Mouse (Mus musculus) bone marrow macrophage, adult 2 months (primary cell): Measurements from ENCODE around the gene Spef1.

Experiments used
- CTCF ChIP-seq: IDR thresholded peaks from 2 replicates; pipeline ENCODE4 v1.5.1; 2012; ENCODE audit warnings: low read depth, mild to moderate bottlenecking, low read length, moderate library complexity
- POLR2A ChIP-seq: IDR thresholded peaks from 2 replicates; pipeline ENCODE4 v1.6.1; 2012; ENCODE audit warnings: mild to moderate bottlenecking, low read depth, low read length, borderline replicate concordance

DNA sequence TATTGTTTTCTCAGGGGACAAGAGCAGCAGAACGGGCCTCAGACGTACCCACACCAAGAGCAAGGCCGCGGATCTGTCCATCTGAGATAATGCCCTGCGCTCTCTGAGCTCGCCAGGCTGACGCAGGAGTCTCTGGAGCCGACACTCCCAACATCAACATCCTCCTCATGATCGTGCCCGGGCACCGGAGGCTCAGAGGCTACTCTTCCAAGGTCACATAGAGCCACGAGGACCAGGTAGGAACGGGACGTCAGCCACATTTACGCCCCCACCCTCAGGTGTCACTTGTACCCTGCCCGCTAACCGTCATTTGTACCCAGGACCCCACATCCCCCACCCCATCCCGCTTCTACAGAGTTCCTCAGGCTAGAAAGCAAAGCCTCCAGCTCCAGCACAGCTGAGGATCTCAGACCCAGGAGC, 27.6 kb downstream of the Spef1 start:
- TF ChIP-seq CTCF (no peak), POLR2A (no peak)
